Mouse (Mus musculus) heart, postnatal 0 days (tissue): ENCODE data around the gene Usp47.

ENCODE experiments used
- CTCF ChIP-seq: IDR thresholded peaks from 2 replicates; pipeline ENCODE4 v1.5.1; 2016; ENCODE audit warnings: antibody characterized with exemption, control low read depth, low read depth
- EP300 ChIP-seq: IDR thresholded peaks from 2 replicates; pipeline ENCODE4 v1.6.1; 2016; ENCODE audit warnings: antibody characterized with exemption, low read depth

DNA sequence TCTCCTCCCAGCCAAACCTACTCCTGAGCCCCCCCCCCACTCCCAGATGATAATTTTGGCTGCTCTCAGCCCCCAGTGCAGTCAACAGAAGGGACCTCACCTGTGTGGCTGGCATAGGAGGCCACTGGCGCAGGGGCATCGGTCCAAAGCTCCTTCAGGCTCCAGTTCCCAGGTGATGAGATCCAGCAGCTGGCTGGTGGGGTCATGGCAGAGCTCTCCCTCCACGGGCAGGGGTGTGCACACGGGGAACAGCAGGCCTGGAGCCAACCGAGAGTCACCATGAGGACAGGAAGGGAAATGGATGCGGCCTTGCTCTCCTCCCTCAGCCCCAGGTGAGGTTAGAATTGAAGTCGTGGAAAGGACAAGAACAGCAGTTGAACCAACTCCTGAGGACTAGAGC, 95.9 kb downstream of the Usp47 start:
- TF ChIP-seq CTCF: no peak
- TF ChIP-seq EP300: no peak
